Mouse (Mus musculus): Measurements from ENCODE around the gene Sp1. TPM values are rescaled to one million over a fixed set of nuclear protein-coding genes. Genes with fewer than 3 reads are reported as not detected.
A peak's percentile ranks its signal among the peaks of the same experiment; 100 is the strongest.

Sp1 gene
- polyA plus RNA-seq, 1 experiment from 2014 or later = 8.8 TPM

GRCm38 (mm10) chr15:102377810-102378262 lies 28.1 kb upstream of the Sp1 start:
- 0 out of 2 replicates have a peak, but pooled peaks cover 4% of the 10 kb centered on the region for H3K4me1 ChIP-seq (replicated peaks; ENCODE audit: insufficient read depth, low read length)
- peak overlapping the region; percentile 95 for H3K4me2 ChIP-seq (ENCODE audit: low read length)
- TF ChIP-seq CTCF (IDR thresholded peaks at IDR 0.05; ENCODE audit: low read depth) = no peak
- no peak overlapping the region for H3K9ac ChIP-seq (ENCODE audit: low read depth, low read length)
- 7% methylated on average over 10 of the region's 10 CpGs for WGBS
- DNase-seq (ENCODE audit: low spot score) (peak; percentile 93), ATAC-seq (replicated peaks; ENCODE audit: low FRiP score, low read depth) (peak; percentile 40)
- no peak overlapping the region for H3K4me3 ChIP-seq (replicated peaks; ENCODE audit: low read depth, low read length)
- H3K36me3 ChIP-seq (ENCODE audit: insufficient read depth, low read length) = no peaks in the 10 kb centered on the region
- H3K27me3 ChIP-seq (ENCODE audit: insufficient read depth, low read length) = no peaks in the 10 kb centered on the region
- H3K9me3 ChIP-seq (replicated peaks; ENCODE audit: low read length) = no peaks in the 10 kb centered on the region
- peak overlapping the region; percentile 73 for H3K27ac ChIP-seq

- H3K4me2 ChIP-seq (ENCODE audit: low read length) = no peak overlapping the region
- no peak overlapping the region for H3K27ac ChIP-seq
- 3% methylated on average over 7 of the region's 7 CpGs for WGBS
- no peak overlapping the region for H3K9ac ChIP-seq (ENCODE audit: low read depth, low read length)
- H3K4me1 ChIP-seq (replicated peaks; ENCODE audit: insufficient read depth, low read length) = 0 out of 2 replicates have a peak, but pooled peaks cover under 1% of the 10 kb centered on the region
- H3K36me3 ChIP-seq (ENCODE audit: insufficient read depth, low read length) = no peaks in the 10 kb centered on the region
- H3K9me3 ChIP-seq (replicated peaks; ENCODE audit: low read length) = no peaks in the 10 kb centered on the region
- DNase-seq (ENCODE audit: low spot score) (peak; percentile 96), ATAC-seq (replicated peaks; ENCODE audit: low FRiP score, low read depth) (peak; percentile 64; the same call in 1 of the 2 replicates)
- H3K27me3 ChIP-seq (ENCODE audit: insufficient read depth, low read length) = no peaks in the 10 kb centered on the region
- H3K4me3 ChIP-seq (replicated peaks; ENCODE audit: low read depth, low read length) = no peak overlapping the region
- TF ChIP-seq CTCF (IDR thresholded peaks at IDR 0.05; ENCODE audit: low read depth) = peak; percentile 96
Observed at GRCm38 (mm10) chr15:102381575-102381974, 24.4 kb upstream of the Sp1 start.

- no peak for DNase-seq (ENCODE audit: low spot score)
- no peak overlapping the region for H3K4me3 ChIP-seq (replicated peaks; ENCODE audit: low read depth, low read length)
- ATAC-seq (replicated peaks; ENCODE audit: low FRiP score, low read depth) = no peak
- no peaks in the 10 kb centered on the region for H3K27me3 ChIP-seq (ENCODE audit: insufficient read depth, low read length)
- no peaks in the 10 kb centered on the region for H3K9me3 ChIP-seq (replicated peaks; ENCODE audit: low read length)
- WGBS = 63% methylated on average over 6 of the region's 6 CpGs
- no peak overlapping the region for H3K4me2 ChIP-seq (ENCODE audit: low read length)
- H3K4me1 ChIP-seq (replicated peaks; ENCODE audit: insufficient read depth, low read length) = no peaks in the 10 kb centered on the region
- H3K36me3 ChIP-seq (ENCODE audit: insufficient read depth, low read length) = no peaks in the 10 kb centered on the region
- H3K27ac ChIP-seq = no peak overlapping the region
- H3K9ac ChIP-seq (ENCODE audit: low read depth, low read length) = no peak overlapping the region
- no peak for TF ChIP-seq CTCF (IDR thresholded peaks at IDR 0.05; ENCODE audit: low read depth)
Observed at GRCm38 (mm10) chr15:102383671-102384070, 22.3 kb upstream of the Sp1 start.

GRCm38 (mm10) chr15:102386640-102387039 lies 19.3 kb upstream of the Sp1 start:
- H3K36me3 ChIP-seq (ENCODE audit: insufficient read depth, low read length) = no peaks in the 10 kb centered on the region
- 49% methylated on average over 9 of the region's 9 CpGs for WGBS
- no peak overlapping the region for H3K4me2 ChIP-seq (ENCODE audit: low read length)
- no peaks in the 10 kb centered on the region for H3K9me3 ChIP-seq (replicated peaks; ENCODE audit: low read length)
- no peak overlapping the region for H3K27ac ChIP-seq
- no peaks in the 10 kb centered on the region for H3K27me3 ChIP-seq (ENCODE audit: insufficient read depth, low read length)
- ATAC-seq (replicated peaks; ENCODE audit: low FRiP score, low read depth) (no peak), DNase-seq (ENCODE audit: low spot score) (no peak)
- H3K4me3 ChIP-seq (replicated peaks; ENCODE audit: low read depth, low read length) = no peak overlapping the region
- H3K9ac ChIP-seq (ENCODE audit: low read depth, low read length) = no peak overlapping the region
- TF ChIP-seq CTCF (IDR thresholded peaks at IDR 0.05; ENCODE audit: low read depth) = no peak
- H3K4me1 ChIP-seq (replicated peaks; ENCODE audit: insufficient read depth, low read length) = no peaks in the 10 kb centered on the region

- 0 out of 2 replicates have a peak, but pooled peaks cover 6% of the 10 kb centered on the region for H3K4me1 ChIP-seq (replicated peaks; ENCODE audit: insufficient read depth, low read length)
- no peaks in the 10 kb centered on the region for H3K36me3 ChIP-seq (ENCODE audit: insufficient read depth, low read length)
- ATAC-seq (replicated peaks; ENCODE audit: low FRiP score, low read depth) (no peak), DNase-seq (ENCODE audit: low spot score) (no peak)
- no peak overlapping the region for H3K9ac ChIP-seq (ENCODE audit: low read depth, low read length)
- no peak for TF ChIP-seq CTCF (IDR thresholded peaks at IDR 0.05; ENCODE audit: low read depth)
- H3K27ac ChIP-seq = no peak overlapping the region
- no peaks in the 10 kb centered on the region for H3K9me3 ChIP-seq (replicated peaks; ENCODE audit: low read length)
- no peaks in the 10 kb centered on the region for H3K27me3 ChIP-seq (ENCODE audit: insufficient read depth, low read length)
- WGBS = 87% methylated on average over 3 of the region's 3 CpGs
- no peak overlapping the region for H3K4me2 ChIP-seq (ENCODE audit: low read length)
- H3K4me3 ChIP-seq (replicated peaks; ENCODE audit: low read depth, low read length) = no peak overlapping the region
Observed at GRCm38 (mm10) chr15:102388942-102389341, 17.0 kb upstream of the Sp1 start.

GRCm38 (mm10) chr15:102392520-102392919 lies 13.4 kb upstream of the Sp1 start:
- 55% methylated on average over 2 of the region's 2 CpGs for WGBS
- no peaks in the 10 kb centered on the region for H3K9me3 ChIP-seq (replicated peaks; ENCODE audit: low read length)
- no peak for ATAC-seq (replicated peaks; ENCODE audit: low FRiP score, low read depth)

GRCm38 (mm10) chr15:102393584-102394014 lies 12.3 kb upstream of the Sp1 start:
- no peak for ATAC-seq (replicated peaks; ENCODE audit: low FRiP score, low read depth)
- H3K4me2 ChIP-seq (ENCODE audit: low read length) = no peak overlapping the region
- H3K27me3 ChIP-seq (ENCODE audit: insufficient read depth, low read length) = no peaks in the 10 kb centered on the region

More at GRCm38 (mm10) chr15:102392520-102392919, 13.4 kb upstream of the Sp1 start:
- Histone ChIP-seq H3K9ac (ENCODE audit: low read depth, low read length) (no peak overlapping the region), H3K36me3 (ENCODE audit: insufficient read depth, low read length) (no peaks in the 10 kb centered on the region), H3K4me3 (replicated peaks; ENCODE audit: low read depth, low read length) (no peak overlapping the region), H3K4me2 (ENCODE audit: low read length) (no peak overlapping the region), H3K27ac (no peak overlapping the region), H3K27me3 (ENCODE audit: insufficient read depth, low read length) (no peaks in the 10 kb centered on the region), H3K4me1 (replicated peaks; ENCODE audit: insufficient read depth, low read length) (0 out of 2 replicates have a peak, but pooled peaks cover 13% of the 10 kb centered on the region)
- no peak for DNase-seq (ENCODE audit: low spot score)
- no peak for TF ChIP-seq CTCF (IDR thresholded peaks at IDR 0.05; ENCODE audit: low read depth)

More at GRCm38 (mm10) chr15:102393584-102394014, 12.3 kb upstream of the Sp1 start:
- no peak for TF ChIP-seq CTCF (IDR thresholded peaks at IDR 0.05; ENCODE audit: low read depth)
- H3K4me1 ChIP-seq (replicated peaks; ENCODE audit: insufficient read depth, low read length) = peaks cover 16% of the 10 kb centered on the region; the same call in 1 of the 2 replicates
- H3K36me3 ChIP-seq (ENCODE audit: insufficient read depth, low read length) = no peaks in the 10 kb centered on the region
- H3K9ac ChIP-seq (ENCODE audit: low read depth, low read length) = no peak overlapping the region
- H3K4me3 ChIP-seq (replicated peaks; ENCODE audit: low read depth, low read length) = no peak overlapping the region
- DNase-seq (ENCODE audit: low spot score) = peak; percentile 56
- no peaks in the 10 kb centered on the region for H3K9me3 ChIP-seq (replicated peaks; ENCODE audit: low read length)
- peak overlapping the region; percentile 73 for H3K27ac ChIP-seq
